Mouse (Mus musculus) liver, adult 2 months (tissue): Measurements from ENCODE around the gene Ttc21b.

Source experiments
- CTCF ChIP-seq: fragments of 200-500 bp; IDR thresholded peaks from 2 replicates; pipeline ENCODE4 v1.5.1; 2011; ENCODE audit warnings: low read depth, low read length, control low read depth
- POLR2A ChIP-seq: fragments of 200-500 bp; IDR thresholded peaks from 2 replicates; pipeline ENCODE4 v1.6.1; 2011; ENCODE audit warnings: low read length, control low read depth; ENCODE audit not compliant: insufficient read depth; ENCODE audit errors: extremely low read depth

- TF ChIP-seq POLR2A (no peak), CTCF (no peak)
These were observed 68.9 kb downstream of the Ttc21b start for GRCm38 (mm10) chr2:66187520-66187919.
